Mouse (Mus musculus) lung, embryonic 15.5 days (tissue): ENCODE results near the gene Proser3. TPM values are rescaled to one million over a fixed set of nuclear protein-coding genes. Genes with fewer than 3 reads are reported as not detected.
A peak's percentile ranks its signal among the peaks of the same experiment; 100 is the strongest.

Experiments used
- ATAC-seq: fragments of 200-750 bp; cut with Nextera tagmentation; 2 replicates; pipeline ENCODE4 v1.8.0; 2017; ENCODE audit warnings: moderate number of reproducible peaks, borderline replicate concordance; ENCODE audit not compliant: low FRiP score, low TSS enrichment; ENCODE audit errors: extremely low read depth
- H3K27ac ChIP-seq: fragments of 300-500 bp; sonication (generic); 2 replicates; pipeline ENCODE4 v1.5.1; 2015; ENCODE audit warnings: moderate library complexity, mild to moderate bottlenecking, inconsistent platforms
- H3K27me3 ChIP-seq: fragments of 300-500 bp; sonication (generic); 2 replicates; pipeline ENCODE4 v1.6.1; 2015; ENCODE audit warnings: inconsistent platforms
- H3K36me3 ChIP-seq: fragments of 300-500 bp; sonication (generic); 2 replicates; pipeline ENCODE4 v1.6.1; 2015; ENCODE audit warnings: inconsistent platforms
- H3K4me1 ChIP-seq: fragments of 300-500 bp; sonication (generic); 2 replicates; pipeline ENCODE4 v1.6.1; 2015; ENCODE audit warnings: inconsistent platforms
- H3K4me2 ChIP-seq: fragments of 300-500 bp; sonication (generic); 2 replicates; pipeline ENCODE4 v1.6.1; 2015; ENCODE audit warnings: inconsistent platforms, mild to moderate bottlenecking, moderate library complexity
- H3K4me3 ChIP-seq: fragments of 300-500 bp; sonication (generic); 2 replicates; pipeline ENCODE4 v1.5.1; 2015; ENCODE audit warnings: mild to moderate bottlenecking, inconsistent platforms
- H3K9ac ChIP-seq: fragments of 300-500 bp; sonication (generic); 2 replicates; pipeline ENCODE4 v1.6.1; 2015; ENCODE audit warnings: inconsistent platforms
- H3K9me3 ChIP-seq: fragments of 300-500 bp; sonication (generic); 2 replicates; pipeline ENCODE4 v1.6.1; 2016; ENCODE audit warnings: inconsistent platforms
- WGBS: fragments of 180-500 bp; shearing (Covaris S2); methylation state at CpG from one replicate; pipeline ENCODE4 v1.1.7; 2015; 5-methylcytosine and 5-hydroxymethylcytosine counted together
- polyA plus RNA-seq: library from polyadenylated mRNA; unstranded; fragments of >200 nt; fragmentation: Nextera tagmentation; extraction: Ambion mirVana; gene quantifications from 2 replicates; pipeline ENCODE4 v1.2.1, GENCODE M21; 2015

Proser3 gene
- polyA plus RNA-seq = 13.2 and 18.3 TPM in 2 replicates

GRCm38 (mm10) chr7:30552102-30553020 is at the start of gene Proser3, which contains the start of gene Hspb6:
Proser3 (minus strand) TSS chr7:30552299.
Hspb6 (plus strand) TSS chr7:30552178.
- H3K9me3 ChIP-seq = no peaks in the 10 kb centered on the region
- H3K4me2 ChIP-seq = peak within 1 kb of the TSS; percentile 97
- H3K36me3 ChIP-seq = peaks cover 37% of the 10 kb centered on the region
- H3K4me3 ChIP-seq = peak within 1 kb of the TSS; percentile 67
- under 1% methylated on average over 44 of the region's 44 CpGs for WGBS
- peak; percentile 93 for ATAC-seq
- H3K4me1 ChIP-seq = peaks cover 21% of the 10 kb centered on the region
- H3K9ac ChIP-seq = peak within 1 kb of the TSS; percentile 81
- peak within 1 kb of the TSS; percentile 98 for H3K27ac ChIP-seq
- H3K27me3 ChIP-seq = no peaks in the 10 kb centered on the region

- Histone ChIP-seq H3K27ac (peak overlapping the region; percentile 95), H3K4me1 (peaks cover 13% of the 10 kb centered on the region; the same call in 1 of the 2 replicates), H3K9ac (no peak overlapping the region), H3K36me3 (no peaks in the 10 kb centered on the region), H3K9me3 (no peaks in the 10 kb centered on the region), H3K27me3 (no peaks in the 10 kb centered on the region), H3K4me3 (no peak overlapping the region), H3K4me2 (peak overlapping the region; percentile 23)
- ATAC-seq = peak; percentile 62
- WGBS = 48% methylated on average over 7 of the region's 7 CpGs
Measured at GRCm38 (mm10) chr7:30600651-30601050, 48.6 kb upstream of the Proser3 start.

- 1% methylated on average over 16 of the region's 16 CpGs for WGBS
- Histone ChIP-seq H3K9me3 (no peaks in the 10 kb centered on the region), H3K4me2 (peak overlapping the region; percentile 23), H3K9ac (no peak overlapping the region), H3K27me3 (no peaks in the 10 kb centered on the region), H3K4me1 (peaks cover 13% of the 10 kb centered on the region; the same call in 1 of the 2 replicates), H3K27ac (peak overlapping the region; percentile 95), H3K36me3 (no peaks in the 10 kb centered on the region), H3K4me3 (no peak overlapping the region)
- peak; percentile 91 for ATAC-seq
Measured at GRCm38 (mm10) chr7:30599933-30600353, 47.8 kb upstream of the Proser3 start.

GRCm38 (mm10) chr7:30598786-30599185 is 46.7 kb upstream of the Proser3 start, which contains the start of gene Zbtb32:
Zbtb32 (minus strand) TSS chr7:30598909.
- Histone ChIP-seq H3K27me3 (no peaks in the 10 kb centered on the region), H3K4me2 (peak within 1 kb of the TSS; percentile 23; the same call in 1 of the 2 replicates), H3K9ac (no peak within 1 kb of the TSS), H3K27ac (peak within 1 kb of the TSS; percentile 95), H3K9me3 (no peaks in the 10 kb centered on the region), H3K4me1 (peaks cover 13% of the 10 kb centered on the region; the same call in 1 of the 2 replicates), H3K36me3 (no peaks in the 10 kb centered on the region), H3K4me3 (peak within 1 kb of the TSS; percentile 4; the same call in 1 of the 2 replicates)
- 88% methylated on average over 12 of the region's 12 CpGs for WGBS
- no peak for ATAC-seq

GRCm38 (mm10) chr7:30596811-30597210 is 44.7 kb upstream of the Proser3 start:
- no peak overlapping the region for H3K4me2 ChIP-seq
- H3K9ac ChIP-seq = no peak overlapping the region
- ATAC-seq = no peak
- H3K4me1 ChIP-seq = peaks cover 6% of the 10 kb centered on the region; the same call in 1 of the 2 replicates
- H3K9me3 ChIP-seq = no peaks in the 10 kb centered on the region
- 41% methylated on average over 5 of the region's 5 CpGs for WGBS
- H3K36me3 ChIP-seq = no peaks in the 10 kb centered on the region
- H3K27ac ChIP-seq = peak overlapping the region; percentile 43
- H3K4me3 ChIP-seq = no peak overlapping the region
- no peaks in the 10 kb centered on the region for H3K27me3 ChIP-seq

- 59% methylated on average over 5 of the region's 5 CpGs for WGBS
- Histone ChIP-seq H3K9me3 (no peaks in the 10 kb centered on the region), H3K4me3 (no peak overlapping the region), H3K27me3 (no peaks in the 10 kb centered on the region), H3K4me1 (peaks cover 6% of the 10 kb centered on the region; the same call in 1 of the 2 replicates), H3K9ac (no peak overlapping the region), H3K4me2 (no peak overlapping the region), H3K36me3 (no peaks in the 10 kb centered on the region), H3K27ac (peak overlapping the region; percentile 43)
- ATAC-seq = no peak
Measured at GRCm38 (mm10) chr7:30596093-30596492, 44.0 kb upstream of the Proser3 start.

- Histone ChIP-seq H3K4me1 (peaks cover 12% of the 10 kb centered on the region), H3K36me3 (no peaks in the 10 kb centered on the region), H3K4me2 (no peak overlapping the region), H3K27me3 (no peaks in the 10 kb centered on the region), H3K9ac (no peak overlapping the region), H3K27ac (no peak overlapping the region), H3K4me3 (no peak overlapping the region), H3K9me3 (no peaks in the 10 kb centered on the region)
- 60% methylated on average over 4 of the region's 4 CpGs for WGBS
- ATAC-seq = no peak
Measured at GRCm38 (mm10) chr7:30594510-30595024, 42.5 kb upstream of the Proser3 start.

GRCm38 (mm10) chr7:30593579-30594509 is 41.7 kb upstream of the Proser3 start:
- no peaks in the 10 kb centered on the region for H3K9me3 ChIP-seq
- H3K27ac ChIP-seq = no peak overlapping the region
- ATAC-seq = no peak
- H3K9ac ChIP-seq = no peak overlapping the region
- no peaks in the 10 kb centered on the region for H3K27me3 ChIP-seq
- H3K36me3 ChIP-seq = no peaks in the 10 kb centered on the region
- WGBS = 65% methylated on average over 10 of the region's 10 CpGs
- H3K4me1 ChIP-seq = peaks cover 9% of the 10 kb centered on the region
- no peak overlapping the region for H3K4me2 ChIP-seq
- H3K4me3 ChIP-seq = no peak overlapping the region

- ATAC-seq = no peak
- Histone ChIP-seq H3K4me3 (no peak overlapping the region), H3K27me3 (no peaks in the 10 kb centered on the region), H3K4me1 (peaks cover 6% of the 10 kb centered on the region), H3K9ac (no peak overlapping the region), H3K9me3 (no peaks in the 10 kb centered on the region), H3K36me3 (no peaks in the 10 kb centered on the region), H3K27ac (0 out of 2 replicates have a peak overlapping the region, but pooled peaks have one; percentile 8), H3K4me2 (no peak overlapping the region)
- WGBS = 34% methylated on average over 5 of the region's 5 CpGs
Measured at GRCm38 (mm10) chr7:30592772-30593423, 40.8 kb upstream of the Proser3 start.

- H3K4me2 ChIP-seq = no peak overlapping the region
- 62% methylated on average over 4 of the region's 4 CpGs for WGBS
Measured at GRCm38 (mm10) chr7:30591605-30591951, 39.5 kb upstream of the Proser3 start.

More at GRCm38 (mm10) chr7:30591605-30591951, 39.5 kb upstream of the Proser3 start:
- Histone ChIP-seq H3K27ac (no peak overlapping the region), H3K9ac (no peak overlapping the region), H3K9me3 (no peaks in the 10 kb centered on the region), H3K4me1 (peaks cover 16% of the 10 kb centered on the region), H3K36me3 (peaks cover 2% of the 10 kb centered on the region), H3K4me3 (no peak overlapping the region), H3K27me3 (no peaks in the 10 kb centered on the region)
- ATAC-seq = no peak
